Mouse (Mus musculus): ENCODE results near the gene Rorb.

Rorb gene

GRCm38 (mm10) chr19:18888491-18889116 is 222.4 kb downstream of the Rorb start:
- DNase-seq (ENCODE audit: low read depth) = no peak

- DNase-seq (ENCODE audit: low read depth) = no peak
These were observed 223.2 kb downstream of the Rorb start for GRCm38 (mm10) chr19:18887646-18888407.

- no peak for DNase-seq (ENCODE audit: low read depth)
These were observed 229.8 kb downstream of the Rorb start for GRCm38 (mm10) chr19:18881162-18881561.
